Mouse (Mus musculus) gonadal fat pad, adult 2 months (tissue): ENCODE measurements around the gene 1700018B08Rik. TPM values are rescaled to one million over a fixed set of nuclear protein-coding genes. Genes with fewer than 3 reads are reported as not detected.

Experiments used
- DNase-seq: peaks from one replicate; pipeline ENCODE4 v3.0.0-alpha.2; 2012; ENCODE audit warnings: low read depth
- polyA plus RNA-seq: library from polyadenylated mRNA; depleted of rRNA; stranded (reverse); fragments of >200 nt; gene quantifications from 2 replicates; pipeline ENCODE4 v1.2.3, GENCODE M21; 2012; rRNA removed

1700018B08Rik gene
- polyA plus RNA-seq, 1 experiment, result 0.92 TPM

DNA sequence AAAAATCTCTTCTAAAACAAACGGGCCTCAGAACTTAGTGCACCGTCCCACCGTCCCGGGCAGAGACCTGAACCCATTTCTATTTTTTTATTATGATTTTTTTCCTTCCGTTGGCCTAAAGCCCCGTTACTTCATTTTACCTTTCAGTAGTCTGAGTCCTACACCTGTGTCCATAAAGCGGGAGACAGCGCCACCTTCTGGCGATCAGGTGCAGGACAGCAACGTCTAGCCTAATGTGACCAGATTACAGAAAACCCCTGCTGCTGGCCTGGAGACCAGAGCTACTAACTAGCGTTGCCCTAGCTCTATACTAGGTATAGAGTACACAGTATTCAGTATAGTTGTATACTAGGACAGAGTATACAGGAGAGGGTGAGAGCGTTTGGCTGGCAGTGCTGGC lies 30.7 kb downstream of the 1700018B08Rik start:
- no peak for DNase-seq

DNA sequence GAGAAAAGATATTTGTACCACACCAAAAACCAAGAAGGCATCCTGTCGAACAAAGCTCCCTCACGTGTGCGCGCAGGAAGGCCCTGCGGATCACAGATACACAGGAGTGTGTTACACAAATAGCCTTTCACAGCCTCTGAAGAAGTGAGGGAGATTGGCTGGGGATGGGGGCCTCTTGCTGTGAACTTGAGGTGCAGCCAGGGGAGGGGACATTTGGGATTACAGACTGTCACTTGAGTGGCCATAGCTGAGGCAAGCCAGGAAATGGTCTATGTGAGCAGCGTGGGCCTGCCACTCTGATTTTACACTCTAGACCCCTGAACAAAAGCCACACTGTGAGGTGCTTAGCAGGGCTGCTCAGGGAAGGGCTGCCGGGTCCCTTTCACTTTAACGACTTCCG lies 32.4 kb downstream of the 1700018B08Rik start:
- no peak for DNase-seq

- no peak for DNase-seq
These were observed 46.5 kb downstream of the 1700018B08Rik start for GRCm38 (mm10) chr8:121497621-121498020.

GRCm38 (mm10) chr8:121491633-121492032 lies 52.5 kb downstream of the 1700018B08Rik start:
- no peak for DNase-seq

- DNase-seq, result no peak
These were observed 59.9 kb downstream of the 1700018B08Rik start for GRCm38 (mm10) chr8:121484072-121484782.

Other genes with a start within 250 kb of the 1700018B08Rik start
- 26.5 and 37.6 TPM in 2 replicates for gene Fbxo31, start 34.5 kb upstream of the 1700018B08Rik start, polyA plus RNA-seq
- gene Map1lc3b, start 46.0 kb upstream of the 1700018B08Rik start, polyA plus RNA-seq, result 76.9 and 94.2 TPM in 2 replicates
- 18.2 and 21.2 TPM in 2 replicates for gene Zcchc14, start 108.6 kb upstream of the 1700018B08Rik start, polyA plus RNA-seq
- 0.06 and 0.08 TPM in 2 replicates for gene Jph3, start 185.3 kb upstream of the 1700018B08Rik start, polyA plus RNA-seq